Mouse (Mus musculus) stomach, postnatal 0 days (tissue): ENCODE results near the gene Klk15. TPM values are rescaled to one million over a fixed set of nuclear protein-coding genes. Genes with fewer than 3 reads are reported as not detected.

Experiments used
- ATAC-seq: fragments of 200-750 bp; cut with Nextera tagmentation; 2 replicates; pipeline ENCODE4 v1.8.0; 2017; ENCODE audit not compliant: low FRiP score, low TSS enrichment
- DNase-seq: peaks from one replicate; pipeline ENCODE4 v3.0.0-alpha.2; 2016; ENCODE audit warnings: low spot score
- H3K27ac ChIP-seq: fragments of 300-500 bp; sonication (generic); replicated peaks from 2 replicates; pipeline ENCODE4 v1.5.1; 2014; ENCODE audit warnings: mild to moderate bottlenecking, control low read depth
- H3K27me3 ChIP-seq: fragments of 300-500 bp; sonication (generic); 2 replicates; pipeline ENCODE4 v1.6.1; 2014; ENCODE audit warnings: low read length; ENCODE audit not compliant: control insufficient read depth, insufficient read depth
- H3K36me3 ChIP-seq: fragments of 300-500 bp; sonication (generic); 2 replicates; pipeline ENCODE4 v1.6.1; 2014; ENCODE audit warnings: low read length, mixed read lengths; ENCODE audit not compliant: control insufficient read depth, insufficient read depth
- H3K4me1 ChIP-seq: fragments of 300-500 bp; sonication (generic); replicated peaks from 2 replicates; pipeline ENCODE4 v1.6.1; 2014; ENCODE audit warnings: antibody characterized with exemption; ENCODE audit not compliant: control insufficient read depth, insufficient read depth
- H3K4me2 ChIP-seq: fragments of 300-500 bp; sonication (generic); replicated peaks from 2 replicates; pipeline ENCODE4 v1.6.1; 2014; ENCODE audit warnings: low read depth, mild to moderate bottlenecking, control low read depth, moderate library complexity
- H3K4me3 ChIP-seq: fragments of 300-500 bp; sonication (generic); 2 replicates; pipeline ENCODE4 v1.5.1; 2014; ENCODE audit warnings: low read depth, low read length, control low read depth
- H3K9ac ChIP-seq: fragments of 300-500 bp; sonication (generic); 2 replicates; pipeline ENCODE4 v1.6.1; 2014; ENCODE audit warnings: mild to moderate bottlenecking, low read length, control low read depth, mixed read lengths
- H3K9me3 ChIP-seq: fragments of 300-500 bp; sonication (generic); 2 replicates; pipeline ENCODE4 v1.6.1; 2016; ENCODE audit warnings: low read length; ENCODE audit not compliant: control insufficient read depth
- CTCF ChIP-seq: IDR thresholded peaks from 2 replicates; pipeline ENCODE4 v1.5.1; 2016; ENCODE audit warnings: antibody characterized with exemption, low read depth, mild to moderate bottlenecking, moderate library complexity
- EP300 ChIP-seq: optimal IDR thresholded peaks from 2 replicates; pipeline ENCODE3; 2016; ENCODE audit warnings: antibody characterized with exemption
- polyA plus RNA-seq: library from polyadenylated mRNA; unstranded; fragments of >200 nt; fragmentation: Nextera tagmentation; extraction: Ambion mirVana; gene quantifications from 2 replicates; pipeline ENCODE4 v1.2.1, GENCODE M21; 2015

The Klk15 gene
- polyA plus RNA-seq, 1 experiment from 2014 or later = not detected

- no peak for DNase-seq
- H3K9me3 ChIP-seq = no peaks in the 10 kb centered on the region
Observed at GRCm38 (mm10) chr7:43985657-43986056, 52.1 kb downstream of the Klk15 start.

More at GRCm38 (mm10) chr7:43985657-43986056, 52.1 kb downstream of the Klk15 start:
- H3K4me3 ChIP-seq = no peak overlapping the region
- H3K4me2 ChIP-seq = no peak overlapping the region
- no peak for TF ChIP-seq CTCF
- TF ChIP-seq EP300 = no peak
- H3K9ac ChIP-seq = no peak overlapping the region
- H3K36me3 ChIP-seq = no peaks in the 10 kb centered on the region
- ATAC-seq = no peak
- no peaks in the 10 kb centered on the region for H3K4me1 ChIP-seq
- no peak overlapping the region for H3K27ac ChIP-seq
- H3K27me3 ChIP-seq = no peaks in the 10 kb centered on the region

Other genes with a start within 250 kb of the Klk15 start
- 4.5 and 5.8 TPM in 2 replicates for gene Klk14, start 243.3 kb upstream of the Klk15 start, polyA plus RNA-seq
- 84.7 and 93.8 TPM in 2 replicates for gene Klk13, start 221.2 kb upstream of the Klk15 start, polyA plus RNA-seq
- gene Klk12, start 164.8 kb upstream of the Klk15 start, polyA plus RNA-seq = 34.9 and 36.2 TPM in 2 replicates
- 52.3 and 54.6 TPM in 2 replicates for gene Klk11, start 159.1 kb upstream of the Klk15 start, polyA plus RNA-seq
- 313 and 335 TPM in 2 replicates for gene Klk10, start 152.7 kb upstream of the Klk15 start, polyA plus RNA-seq
- 101 and 118 TPM in 2 replicates for gene Klk9, start 141.8 kb upstream of the Klk15 start, polyA plus RNA-seq
- 139 and 155 TPM in 2 replicates for gene Klk8, start 136.2 kb upstream of the Klk15 start, polyA plus RNA-seq
- gene Klk7, start 122.4 kb upstream of the Klk15 start, polyA plus RNA-seq = 56.5 and 56.8 TPM in 2 replicates
- gene Klk6, start 109.2 kb upstream of the Klk15 start, polyA plus RNA-seq = 11.3 and 23.9 TPM in 2 replicates
- 74.9 and 79.6 TPM in 2 replicates for gene Klk5, start 91.8 kb upstream of the Klk15 start, polyA plus RNA-seq
- not detected in 2 replicates for gene Klk4, start 52.6 kb upstream of the Klk15 start, polyA plus RNA-seq
- gene Klk1b8, start 16.9 kb downstream of the Klk15 start, polyA plus RNA-seq = not detected in 2 replicates
- not detected in 2 replicates for gene Klk1b1, start 33.0 kb downstream of the Klk15 start, polyA plus RNA-seq
- not detected in 2 replicates for gene Klk1b9, start 42.3 kb downstream of the Klk15 start, polyA plus RNA-seq
- gene Klk1b11, start 62.1 kb downstream of the Klk15 start, polyA plus RNA-seq = not detected in 2 replicates
- gene Klk1b26, start 78.4 kb downstream of the Klk15 start, polyA plus RNA-seq = not detected in 2 replicates
- not detected in 2 replicates for gene Klk1b27, start 118.5 kb downstream of the Klk15 start, polyA plus RNA-seq
- gene Klk1b21, start 168.6 kb downstream of the Klk15 start, polyA plus RNA-seq = not detected in 2 replicates
- gene Klk1b22, start 178.9 kb downstream of the Klk15 start, polyA plus RNA-seq = not detected in 2 replicates
- gene Klk1b16, start 203.0 kb downstream of the Klk15 start, polyA plus RNA-seq = not detected in 2 replicates